Mouse (Mus musculus): ENCODE measurements around the gene Kcnq1. TPM values are rescaled to one million over a fixed set of nuclear protein-coding genes. Genes with fewer than 3 reads are reported as not detected.

The Kcnq1 gene
- total and polyA plus RNA-seq, 3 experiments = not detected

- Histone ChIP-seq H3K27me3 (replicated peaks) (no peaks in the 10 kb centered on the region), H3K4me2 (ENCODE audit: insufficient read depth, low read depth, poor library complexity, severe bottlenecking) (peak overlapping the region; percentile 45), H3K79me2 (replicated peaks; ENCODE audit: control insufficient read depth, extremely low read depth, insufficient read depth, poor library complexity, severe bottlenecking) (peaks cover 52% of the 10 kb centered on the region), H3K27ac (ENCODE audit: insufficient read depth, low read depth) (peak overlapping the region; percentile 19; the same call in 1 of the 2 replicates), H3K9ac (ENCODE audit: insufficient read depth, low read depth) (peak overlapping the region; percentile 78), H3K9me3 (replicated peaks; ENCODE audit: low read length) (no peaks in the 10 kb centered on the region), H3K4me3 (replicated peaks in 1 of 3; ENCODE audit: low read depth in 2 of 3, low read length in 2 of 3, poor library complexity in 1 of 3) (peak overlapping the region; percentile 70 to 86 (median 81)), H3K4me1 (ENCODE audit: control insufficient read depth in 1 of 2, insufficient read depth in 2 of 2) (peaks cover 3 to 17% of the 10 kb centered on the region in 2 experiments; a peak in 2 of 4 replicates), H3K36me3 (replicated peaks in 1 of 2; ENCODE audit: control insufficient read depth in 1 of 2, insufficient read depth in 1 of 2, low read length in 1 of 2) (peaks cover 7 to 13% of the 10 kb centered on the region in 2 experiments)
- dilution Hi-C loops (cut with MboI; ENCODE audit: extremely low pct_ligation_motif_present, extremely low pct_unique_long_range_greater_than_20kb, low sequenced_read_pairs) = no loop called here
- peak; percentile 24 for DNase-seq (ENCODE audit: extremely low read depth)
- in situ Hi-C loops (cut with MboI; ENCODE audit: low pct_ligation_motif_present, low pct_unique_long_range_greater_than_20kb, low sequenced_read_pairs) = no loop called here
- TF ChIP-seq TBP (conservative IDR thresholded peaks at IDR 0.05; ENCODE audit: low read depth, low read length) (no peak), CHD2 (IDR thresholded peaks at IDR 0.05; ENCODE audit: low read length) (no peak), CHD1 (IDR thresholded peaks at IDR 0.05; ENCODE audit: low read depth, low read length) (no peak), CTCF (conservative IDR thresholded peaks at IDR 0.05 in 1 of 2, IDR thresholded peaks at IDR 0.05 in 1 of 2; ENCODE audit: low read depth in 2 of 2, low read length in 2 of 2) (no peak), ZC3H11A (IDR thresholded peaks at IDR 0.05; ENCODE audit: low read depth, low read length) (no peak), EP300 (IDR thresholded peaks at IDR 0.05; ENCODE audit: low read length) (no peak), MAX (IDR thresholded peaks at IDR 0.05; ENCODE audit: low read length) (no peak), SIN3A (IDR thresholded peaks at IDR 0.05; ENCODE audit: low read length) (peak; percentile 28; the same call in 1 of the 2 replicates), IRF4 (IDR thresholded peaks at IDR 0.05; ENCODE audit: low read depth, low read length) (peak; percentile 87), JUND (conservative IDR thresholded peaks at IDR 0.05; ENCODE audit: low read depth, low read length) (peak; percentile 84), MXI1 (IDR thresholded peaks at IDR 0.05; ENCODE audit: low read depth, low read length) (no peak), ZKSCAN1 (IDR thresholded peaks at IDR 0.05; ENCODE audit: borderline replicate concordance, low read depth, low read length) (no peak), JUN (IDR thresholded peaks at IDR 0.05; ENCODE audit: insufficient read depth, low read depth, low read length) (peak; percentile 56; the same call in 1 of the 2 replicates), POLR2A (IDR thresholded peaks at IDR 0.05; ENCODE audit: low read depth, low read length) (no peak), E2F4 (IDR thresholded peaks at IDR 0.05; ENCODE audit: insufficient replicate concordance, low read depth, low read length) (no peak)
Observed at GRCm38 (mm10) chr7:143294690-143295355, 188.7 kb downstream of the Kcnq1 start.

- peak overlapping the region; percentile 51 for H3K27ac ChIP-seq (ENCODE audit: insufficient read depth, low read depth)
- no peak overlapping the region; the same call in 1 of the 2 replicates for H3K4me2 ChIP-seq (ENCODE audit: insufficient read depth, low read depth, poor library complexity, severe bottlenecking)
- H3K36me3 ChIP-seq (replicated peaks in 1 of 2; ENCODE audit: control insufficient read depth in 1 of 2, insufficient read depth in 1 of 2, low read length in 1 of 2) = peaks cover 6 to 10% of the 10 kb centered on the region in 2 experiments
- no peaks in the 10 kb centered on the region for H3K9me3 ChIP-seq (replicated peaks; ENCODE audit: low read length)
- peak overlapping the region; percentile 70 to 86 (median 81) for H3K4me3 ChIP-seq (replicated peaks in 1 of 3; ENCODE audit: low read depth in 2 of 3, low read length in 2 of 3, poor library complexity in 1 of 3)
- dilution Hi-C loops (cut with MboI; ENCODE audit: extremely low pct_ligation_motif_present, extremely low pct_unique_long_range_greater_than_20kb, low sequenced_read_pairs) (no loop called here), in situ Hi-C loops (cut with MboI; ENCODE audit: low pct_ligation_motif_present, low pct_unique_long_range_greater_than_20kb, low sequenced_read_pairs) (no loop called here)
- no peak for TF ChIP-seq MYC (IDR thresholded peaks at IDR 0.05; ENCODE audit: low read depth, low read length)
- TF ChIP-seq TBP (conservative IDR thresholded peaks at IDR 0.05; ENCODE audit: low read depth, low read length) = no peak
- peak; percentile 23; the same call in 1 of the 2 replicates for TF ChIP-seq MAX (IDR thresholded peaks at IDR 0.05; ENCODE audit: low read length)
- DNase-seq (ENCODE audit: extremely low read depth) = peak; percentile 24
- peaks cover 45% of the 10 kb centered on the region for H3K79me2 ChIP-seq (replicated peaks; ENCODE audit: control insufficient read depth, extremely low read depth, insufficient read depth, poor library complexity, severe bottlenecking)
- no peaks in the 10 kb centered on the region for H3K27me3 ChIP-seq (replicated peaks)
- peaks cover 1 to 21% of the 10 kb centered on the region in 2 experiments; a peak in 3 of 4 replicates for H3K4me1 ChIP-seq (ENCODE audit: control insufficient read depth in 1 of 2, insufficient read depth in 2 of 2)
- peak overlapping the region; percentile 78 for H3K9ac ChIP-seq (ENCODE audit: insufficient read depth, low read depth)
Observed at GRCm38 (mm10) chr7:143295356-143296000, 189.3 kb downstream of the Kcnq1 start.
